Mouse (Mus musculus) embryonic facial prominence, embryonic 12.5 days (tissue): ENCODE data around the gene Zcchc2. TPM values are rescaled to one million over a fixed set of nuclear protein-coding genes. Genes with fewer than 3 reads are reported as not detected.

Experiments
- ATAC-seq: fragments of 200-750 bp; cut with Nextera tagmentation; 2 replicates; pipeline ENCODE4 v1.8.0; 2017; ENCODE audit not compliant: insufficient number of reproducible peaks, insufficient read depth, low FRiP score, low TSS enrichment
- H3K27ac ChIP-seq: fragments of 300-500 bp; sonication (generic); 2 replicates; pipeline ENCODE4 v1.5.1; 2016; ENCODE audit warnings: mild to moderate bottlenecking
- H3K27me3 ChIP-seq: fragments of 300-500 bp; sonication (generic); 2 replicates; pipeline ENCODE4 v1.6.1; 2016; ENCODE audit warnings: mild to moderate bottlenecking, moderate library complexity
- H3K36me3 ChIP-seq: fragments of 300-500 bp; sonication (generic); 2 replicates; pipeline ENCODE4 v1.6.1; 2016; ENCODE audit warnings: mild to moderate bottlenecking
- H3K4me1 ChIP-seq: fragments of 300-500 bp; sonication (generic); 2 replicates; pipeline ENCODE4 v1.6.1; 2016
- H3K4me2 ChIP-seq: fragments of 300-500 bp; sonication (generic); replicated peaks from 2 replicates; pipeline ENCODE4 v1.6.1; 2016; ENCODE audit warnings: mild to moderate bottlenecking, moderate library complexity
- H3K4me3 ChIP-seq: fragments of 300-500 bp; sonication (generic); 2 replicates; pipeline ENCODE4 v1.5.1; 2016; ENCODE audit warnings: mild to moderate bottlenecking
- H3K9ac ChIP-seq: fragments of 300-500 bp; sonication (generic); 2 replicates; pipeline ENCODE4 v1.6.1; 2016; ENCODE audit warnings: mild to moderate bottlenecking, moderate library complexity
- H3K9me3 ChIP-seq: fragments of 300-500 bp; sonication (generic); 2 replicates; pipeline ENCODE4 v1.6.1; 2016; ENCODE audit warnings: mild to moderate bottlenecking, moderate library complexity
- WGBS: fragments of 180-500 bp; shearing (Covaris S2); methylation state at CpG from one replicate; pipeline ENCODE4 v1.1.7; 2016; 5-methylcytosine and 5-hydroxymethylcytosine counted together
- polyA plus RNA-seq: library from polyadenylated mRNA; unstranded; fragments of >200 nt; fragmentation: Nextera tagmentation; extraction: Ambion mirVana; gene quantifications from 2 replicates; pipeline ENCODE4 v1.2.1, GENCODE M21; 2016

Gene Zcchc2
- polyA plus RNA-seq, 1 experiment from 2014 or later, result 2.3 TPM

- no peak overlapping the region for H3K27ac ChIP-seq
- no peak for ATAC-seq
Observed at GRCm38 (mm10) chr1:106042221-106042620, 52.0 kb downstream of the Zcchc2 start.

GRCm38 (mm10) chr1:106043053-106043820 is 53.0 kb downstream of the Zcchc2 start:
- H3K36me3 ChIP-seq, result no peaks in the 10 kb centered on the region
- H3K4me2 ChIP-seq, result no peak overlapping the region
- H3K27ac ChIP-seq, result no peak overlapping the region
- no peak overlapping the region for H3K4me3 ChIP-seq
- 81% methylated on average over 4 of the region's 4 CpGs for WGBS
- ATAC-seq, result no peak
- no peaks in the 10 kb centered on the region for H3K4me1 ChIP-seq
- no peak overlapping the region for H3K9ac ChIP-seq
- H3K9me3 ChIP-seq, result no peaks in the 10 kb centered on the region
- no peaks in the 10 kb centered on the region for H3K27me3 ChIP-seq

More at GRCm38 (mm10) chr1:106042221-106042620, 52.0 kb downstream of the Zcchc2 start:
- no peaks in the 10 kb centered on the region for H3K36me3 ChIP-seq
- 86% methylated on average over 9 of the region's 9 CpGs for WGBS
- H3K4me2 ChIP-seq, result no peak overlapping the region
- no peaks in the 10 kb centered on the region for H3K4me1 ChIP-seq
- H3K27me3 ChIP-seq, result no peaks in the 10 kb centered on the region
- no peak overlapping the region for H3K4me3 ChIP-seq
- no peak overlapping the region for H3K9ac ChIP-seq
- H3K9me3 ChIP-seq, result no peaks in the 10 kb centered on the region

GRCm38 (mm10) chr1:106049036-106049435 is 58.8 kb downstream of the Zcchc2 start:
- no peaks in the 10 kb centered on the region for H3K27me3 ChIP-seq
- H3K27ac ChIP-seq, result no peak overlapping the region
- H3K9me3 ChIP-seq, result no peaks in the 10 kb centered on the region
- no peak overlapping the region for H3K4me2 ChIP-seq
- H3K4me1 ChIP-seq, result no peaks in the 10 kb centered on the region
- WGBS, result 94% methylated on average over 6 of the region's 6 CpGs
- ATAC-seq, result no peak
- no peaks in the 10 kb centered on the region for H3K36me3 ChIP-seq
- no peak overlapping the region for H3K9ac ChIP-seq
- no peak overlapping the region for H3K4me3 ChIP-seq

DNA sequence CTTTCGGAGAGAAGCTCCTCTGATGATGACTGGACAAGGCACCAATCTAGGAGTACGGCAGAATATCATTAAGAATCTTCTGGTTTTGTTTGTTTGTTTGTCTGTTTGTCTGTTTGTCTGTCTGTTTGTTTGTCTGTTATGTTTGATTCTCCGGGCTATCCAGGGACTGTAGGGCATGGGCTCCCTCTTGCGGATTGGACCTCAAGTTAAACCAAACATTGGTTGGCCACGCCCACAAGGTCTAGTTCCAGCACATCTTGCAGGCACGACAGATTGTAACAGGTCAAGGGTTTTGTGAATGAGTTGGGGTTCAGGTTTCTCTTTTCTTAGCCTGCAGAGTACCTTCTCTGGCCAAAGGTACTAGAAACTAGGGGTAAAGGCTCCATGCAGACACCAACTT is 64.8 kb downstream of the Zcchc2 start:
- no peak overlapping the region for H3K27ac ChIP-seq
- no peak for ATAC-seq
- H3K4me1 ChIP-seq, result no peaks in the 10 kb centered on the region
- no peaks in the 10 kb centered on the region for H3K36me3 ChIP-seq
- H3K9ac ChIP-seq, result no peak overlapping the region
- WGBS, result 73% methylated on average over 6 of the region's 6 CpGs
- no peaks in the 10 kb centered on the region for H3K27me3 ChIP-seq
- H3K9me3 ChIP-seq, result no peaks in the 10 kb centered on the region
- no peak overlapping the region for H3K4me3 ChIP-seq
- no peak overlapping the region for H3K4me2 ChIP-seq

DNA sequence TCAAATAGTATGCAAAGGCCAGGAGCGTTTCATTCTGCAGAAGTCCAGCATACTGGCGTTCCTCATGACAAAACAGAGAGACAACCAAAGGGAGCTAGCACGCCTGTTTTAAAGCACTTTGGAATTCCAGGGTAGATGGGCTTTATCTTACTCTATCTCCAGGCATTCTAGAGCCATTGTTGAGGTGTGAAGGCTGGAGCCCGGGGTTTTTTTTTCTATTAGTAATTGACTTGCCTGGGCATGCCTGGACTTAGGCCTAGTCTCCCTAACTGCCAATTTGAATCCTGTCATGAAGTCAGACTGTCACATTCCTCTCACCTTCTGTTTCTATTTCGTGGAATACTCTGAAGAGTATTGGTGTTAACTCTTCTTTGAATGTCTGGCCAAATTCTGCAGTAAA is 68.1 kb downstream of the Zcchc2 start:
- no peak overlapping the region for H3K4me3 ChIP-seq
- no peak for ATAC-seq

GRCm38 (mm10) chr1:106059516-106060277 is 69.5 kb downstream of the Zcchc2 start:
- ATAC-seq, result no peak

More for the DNA sequence above, 68.1 kb downstream of the Zcchc2 start:
- H3K27ac ChIP-seq, result no peak overlapping the region
- no peak overlapping the region for H3K4me2 ChIP-seq
- no peaks in the 10 kb centered on the region for H3K9me3 ChIP-seq
- H3K27me3 ChIP-seq, result no peaks in the 10 kb centered on the region
- no peaks in the 10 kb centered on the region for H3K36me3 ChIP-seq
- no peak overlapping the region for H3K9ac ChIP-seq
- WGBS, result 67% methylated on average over 5 of the region's 5 CpGs
- H3K4me1 ChIP-seq, result no peaks in the 10 kb centered on the region

DNA sequence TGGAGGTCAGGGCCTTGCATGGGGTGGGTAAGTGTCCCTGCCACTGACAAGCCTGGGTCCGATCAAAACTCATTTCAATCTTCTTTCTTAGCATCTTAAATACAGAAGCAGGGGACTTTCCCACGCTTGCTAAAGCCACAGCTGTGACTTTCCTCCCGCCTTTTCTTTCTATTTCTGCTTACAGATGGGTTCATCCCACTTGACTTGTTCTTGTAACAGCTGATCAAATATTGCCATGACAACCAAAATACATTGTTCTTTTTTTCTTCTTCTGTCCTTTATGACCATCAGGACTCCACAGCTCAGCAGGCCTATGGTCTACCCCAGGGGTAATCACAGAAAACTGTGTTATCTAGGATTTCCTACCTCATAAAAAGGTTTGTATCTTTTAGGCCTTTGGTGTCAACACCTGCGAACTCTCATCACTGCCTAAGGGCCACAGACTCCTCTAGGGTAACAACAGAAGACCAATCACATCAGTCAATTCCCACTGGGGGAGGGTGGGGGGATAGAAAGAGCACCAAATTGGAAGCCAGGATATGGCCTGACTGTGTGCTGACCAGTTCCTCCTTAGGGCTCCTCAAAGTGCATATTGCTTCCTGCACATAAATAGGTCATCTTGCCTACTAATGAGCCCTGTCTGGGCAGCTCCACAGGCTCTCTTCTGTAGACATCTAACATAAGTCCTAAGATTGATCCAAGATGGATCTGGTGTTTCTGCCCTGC is 71.1 kb downstream of the Zcchc2 start:
- WGBS, result 80% methylated on average over 4 of the region's 4 CpGs
- ATAC-seq, result no peak
- Histone ChIP-seq H3K27me3 (no peaks in the 10 kb centered on the region), H3K9me3 (no peaks in the 10 kb centered on the region), H3K27ac (no peak overlapping the region), H3K4me1 (peaks cover 6% of the 10 kb centered on the region; the same call in 1 of the 2 replicates), H3K9ac (no peak overlapping the region), H3K4me2 (no peak overlapping the region), H3K4me3 (no peak overlapping the region), H3K36me3 (no peaks in the 10 kb centered on the region)

More at GRCm38 (mm10) chr1:106059516-106060277, 69.5 kb downstream of the Zcchc2 start:
- no peak overlapping the region for H3K4me2 ChIP-seq
- H3K9me3 ChIP-seq, result no peaks in the 10 kb centered on the region
- WGBS, result 67% methylated on average over 4 of the region's 4 CpGs
- no peak overlapping the region for H3K9ac ChIP-seq
- no peaks in the 10 kb centered on the region for H3K27me3 ChIP-seq
- H3K27ac ChIP-seq, result no peak overlapping the region
- H3K4me1 ChIP-seq, result no peaks in the 10 kb centered on the region
- no peaks in the 10 kb centered on the region for H3K36me3 ChIP-seq
- H3K4me3 ChIP-seq, result no peak overlapping the region

- H3K4me2 ChIP-seq, result no peak overlapping the region
- 87% methylated on average over 9 of the region's 9 CpGs for whole genome bisulfite sequencing
Observed at GRCm38 (mm10) chr1:106062891-106063590, 72.8 kb downstream of the Zcchc2 start.

GRCm38 (mm10) chr1:106063591-106064170 is 73.5 kb downstream of the Zcchc2 start:
- Histone ChIP-seq H3K4me2 (no peak overlapping the region), H3K9ac (no peak overlapping the region), H3K27ac (no peak overlapping the region), H3K27me3 (no peaks in the 10 kb centered on the region), H3K9me3 (no peaks in the 10 kb centered on the region), H3K4me1 (peaks cover 6% of the 10 kb centered on the region; the same call in 1 of the 2 replicates), H3K4me3 (no peak overlapping the region), H3K36me3 (no peaks in the 10 kb centered on the region)
- WGBS, result 78% methylated on average over 4 of the region's 4 CpGs
- 0 out of 2 replicates have a peak, but pooled peaks have one; percentile 17 for ATAC-seq

More at GRCm38 (mm10) chr1:106062891-106063590, 72.8 kb downstream of the Zcchc2 start:
- H3K4me3 ChIP-seq, result no peak overlapping the region
- H3K9me3 ChIP-seq, result no peaks in the 10 kb centered on the region
- no peak for ATAC-seq
- no peak overlapping the region for H3K9ac ChIP-seq
- peaks cover 6% of the 10 kb centered on the region; the same call in 1 of the 2 replicates for H3K4me1 ChIP-seq
- no peaks in the 10 kb centered on the region for H3K36me3 ChIP-seq
- no peaks in the 10 kb centered on the region for H3K27me3 ChIP-seq
- no peak overlapping the region for H3K27ac ChIP-seq

- no peaks in the 10 kb centered on the region for H3K9me3 ChIP-seq
- H3K4me2 ChIP-seq, result no peak overlapping the region
- no peak for ATAC-seq
- peaks cover 6% of the 10 kb centered on the region; the same call in 1 of the 2 replicates for H3K4me1 ChIP-seq
- H3K27me3 ChIP-seq, result no peaks in the 10 kb centered on the region
- 51% methylated on average over 3 of the region's 3 CpGs for WGBS
- H3K9ac ChIP-seq, result no peak overlapping the region
- no peak overlapping the region for H3K27ac ChIP-seq
- no peaks in the 10 kb centered on the region for H3K36me3 ChIP-seq
- H3K4me3 ChIP-seq, result no peak overlapping the region
Observed at GRCm38 (mm10) chr1:106064291-106064690, 74.1 kb downstream of the Zcchc2 start.

DNA sequence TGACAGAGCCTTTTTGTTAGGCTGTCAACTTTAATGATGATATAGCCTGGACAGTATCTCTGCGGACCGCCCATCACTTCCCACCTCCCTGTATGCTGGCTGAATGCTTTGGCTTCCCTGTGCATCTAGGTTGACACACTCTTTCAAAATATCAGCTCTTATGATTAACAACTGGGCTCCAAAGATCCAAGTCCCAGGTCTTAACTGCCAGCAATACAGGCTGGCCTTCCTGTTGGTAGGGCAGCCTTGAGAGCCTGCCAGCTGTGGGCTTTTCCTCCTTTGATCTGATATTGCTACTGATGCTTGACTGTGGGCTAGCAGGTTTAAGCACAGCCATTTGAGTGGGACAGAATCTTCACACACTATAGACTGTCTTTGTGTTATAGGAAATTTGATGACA is 74.5 kb downstream of the Zcchc2 start:
- Histone ChIP-seq H3K27me3 (no peaks in the 10 kb centered on the region), H3K27ac (no peak overlapping the region), H3K9me3 (no peaks in the 10 kb centered on the region), H3K9ac (no peak overlapping the region), H3K4me1 (peaks cover 6% of the 10 kb centered on the region; the same call in 1 of the 2 replicates), H3K36me3 (no peaks in the 10 kb centered on the region), H3K4me3 (no peak overlapping the region), H3K4me2 (no peak overlapping the region)
- WGBS, result 91% methylated on average over 2 of the region's 2 CpGs
- no peak for ATAC-seq
